Mouse (Mus musculus) CH12.LX (cell line): Measurements from ENCODE around the gene Polr2l. TPM values are rescaled to one million over a fixed set of nuclear protein-coding genes. Genes with fewer than 3 reads are reported as not detected.

Source experiments
- DNase-seq: peaks from one replicate; pipeline ENCODE4 v3.0.0-alpha.2; 2013; ENCODE audit errors: extremely low read depth
- H3K27ac ChIP-seq: 2 replicates; pipeline ENCODE4 v1.5.1; 2012; ENCODE audit warnings: low read depth, mild to moderate bottlenecking, control low read depth, moderate library complexity; ENCODE audit not compliant: insufficient read depth
- H3K27me3 ChIP-seq: replicated peaks from 2 replicates; pipeline ENCODE3; 2012; ENCODE audit warnings: inconsistent platforms
- H3K36me3 ChIP-seq, 2 experiments: replicated peaks in 1 of 2; 2 replicates each; pipeline versions ENCODE3 to v1.6.1; 2012; ENCODE audit warnings: inconsistent platforms in 1 of 2, low read length in 1 of 2, mild to moderate bottlenecking in 1 of 2, mixed read lengths in 1 of 2, moderate library complexity in 1 of 2; ENCODE audit not compliant: control insufficient read depth in 1 of 2, insufficient read depth in 1 of 2
- H3K4me1 ChIP-seq, 2 experiments: 2 replicates each; pipeline ENCODE4 v1.6.1; 2012; ENCODE audit warnings: inconsistent platforms in 1 of 2, moderate library complexity in 1 of 2; ENCODE audit not compliant: insufficient read depth in 2 of 2, control insufficient read depth in 1 of 2
- H3K4me2 ChIP-seq: 2 replicates; pipeline ENCODE4 v1.6.1; 2012; ENCODE audit warnings: low read depth, mild to moderate bottlenecking, control low read depth; ENCODE audit not compliant: poor library complexity, insufficient read depth, severe bottlenecking
- H3K4me3 ChIP-seq, 3 experiments: fragments of 150-350 bp in 1 of 3; sonication (generic) in 1 of 3; replicated peaks in 1 of 3; 2 replicates each; pipeline versions ENCODE3 to v1.5.1; 2011 to 2012; ENCODE audit warnings: low read depth in 2 of 3, low read length in 2 of 3, mild to moderate bottlenecking in 2 of 3, moderate library complexity in 2 of 3, control low read depth in 1 of 3, improper control_type of control experiment in 1 of 3, inconsistent platforms in 1 of 3, mixed read lengths in 1 of 3; ENCODE audit not compliant: poor library complexity in 1 of 3
- H3K79me2 ChIP-seq: replicated peaks from 2 replicates; pipeline ENCODE4 v1.6.1; 2012; ENCODE audit warnings: mild to moderate bottlenecking, moderate library complexity; ENCODE audit not compliant: control insufficient read depth, poor library complexity, insufficient read depth, severe bottlenecking; ENCODE audit errors: extremely low read depth
- H3K9ac ChIP-seq: 2 replicates; pipeline ENCODE4 v1.6.1; 2012; ENCODE audit warnings: low read depth, mild to moderate bottlenecking, control low read depth, moderate library complexity; ENCODE audit not compliant: insufficient read depth
- H3K9me3 ChIP-seq: replicated peaks from 2 replicates; pipeline ENCODE3; 2012; ENCODE audit warnings: low read length, inconsistent platforms, mixed read lengths
- BHLHE40 ChIP-seq: IDR thresholded peaks from 2 replicates; pipeline ENCODE4 v1.6.1; 2011; ENCODE audit warnings: mild to moderate bottlenecking, low read depth, low read length, improper control_type of control experiment
- CHD1 ChIP-seq: IDR thresholded peaks from 2 replicates; pipeline ENCODE4 v1.6.1; 2012; ENCODE audit warnings: low read depth, low read length, improper control_type of control experiment, inconsistent platforms
- CHD2 ChIP-seq: IDR thresholded peaks from 2 replicates; pipeline ENCODE4 v1.6.1; 2011; ENCODE audit warnings: low read length, improper control_type of control experiment
- ELF1 ChIP-seq: IDR thresholded peaks from 2 replicates; pipeline ENCODE4 v1.6.1; 2014; ENCODE audit warnings: low read depth, mild to moderate bottlenecking, inconsistent platforms, low read length, improper control_type of control experiment
- EP300 ChIP-seq: IDR thresholded peaks from 2 replicates; pipeline ENCODE4 v1.6.1; 2011; ENCODE audit warnings: low read length, improper control_type of control experiment
- ETS1 ChIP-seq: conservative IDR thresholded peaks from 2 replicates; pipeline ENCODE4 v1.6.1; 2012; ENCODE audit warnings: low read depth, mild to moderate bottlenecking, inconsistent platforms, low read length, improper control_type of control experiment, moderate library complexity
- GABPA ChIP-seq: IDR thresholded peaks from 2 replicates; pipeline ENCODE4 v1.6.1; 2012; ENCODE audit warnings: low read depth, low read length, improper control_type of control experiment, inconsistent platforms; ENCODE audit not compliant: insufficient replicate concordance
- JUND ChIP-seq: conservative IDR thresholded peaks from 2 replicates; pipeline ENCODE4 v1.6.1; 2011; ENCODE audit warnings: low read depth, low read length, improper control_type of control experiment
- KAT2A ChIP-seq: IDR thresholded peaks from 2 replicates; pipeline ENCODE4 v1.6.1; 2012; ENCODE audit warnings: low read length, improper control_type of control experiment, inconsistent platforms; ENCODE audit not compliant: insufficient replicate concordance
- MAFK ChIP-seq: IDR thresholded peaks from 2 replicates; pipeline ENCODE4 v1.6.1; 2011; ENCODE audit warnings: low read length, improper control_type of control experiment; ENCODE audit not compliant: insufficient replicate concordance
- MAZ ChIP-seq: IDR thresholded peaks from 2 replicates; pipeline ENCODE4 v1.6.1; 2012; ENCODE audit warnings: low read depth, mild to moderate bottlenecking, inconsistent platforms, low read length, improper control_type of control experiment, moderate library complexity
- MEF2A ChIP-seq: IDR thresholded peaks from 2 replicates; pipeline ENCODE4 v1.6.1; 2014; ENCODE audit warnings: low read depth, mild to moderate bottlenecking, inconsistent platforms, low read length, improper control_type of control experiment, borderline replicate concordance
- MXI1 ChIP-seq: IDR thresholded peaks from 2 replicates; pipeline ENCODE4 v1.6.1; 2011; ENCODE audit warnings: mild to moderate bottlenecking, low read depth, low read length, improper control_type of control experiment
- MYC ChIP-seq: IDR thresholded peaks from 2 replicates; pipeline ENCODE4 v1.6.1; 2011; ENCODE audit warnings: low read depth, mild to moderate bottlenecking, improper control_type of control experiment, low read length
- NRF1 ChIP-seq: IDR thresholded peaks from 2 replicates; pipeline ENCODE4 v1.6.1; 2014; ENCODE audit warnings: low read depth, mild to moderate bottlenecking, inconsistent platforms, low read length, improper control_type of control experiment, moderate library complexity
- PAX5 ChIP-seq: IDR thresholded peaks from 2 replicates; pipeline ENCODE4 v1.6.1; 2012; ENCODE audit warnings: low read length, inconsistent platforms, mixed read lengths
- RCOR1 ChIP-seq: conservative IDR thresholded peaks from 2 replicates; pipeline ENCODE4 v1.6.1; 2012; ENCODE audit warnings: low read depth, mild to moderate bottlenecking, inconsistent platforms, low read length, improper control_type of control experiment
- SIN3A ChIP-seq: IDR thresholded peaks from 2 replicates; pipeline ENCODE4 v1.6.1; 2012; ENCODE audit warnings: low read length, improper control_type of control experiment, inconsistent platforms
- TCF12 ChIP-seq: IDR thresholded peaks from 2 replicates; pipeline ENCODE4 v1.6.1; 2014; ENCODE audit warnings: low read depth, mild to moderate bottlenecking, inconsistent platforms, low read length, improper control_type of control experiment
- USF1 ChIP-seq: IDR thresholded peaks from 2 replicates; pipeline ENCODE4 v1.6.1; 2014; ENCODE audit warnings: low read depth, mild to moderate bottlenecking, inconsistent platforms, low read length, improper control_type of control experiment
- USF2 ChIP-seq: conservative IDR thresholded peaks from 2 replicates; pipeline ENCODE4 v1.6.1; 2011; ENCODE audit warnings: low read depth, low read length, improper control_type of control experiment
- ZMIZ1 ChIP-seq: IDR thresholded peaks from 2 replicates; pipeline ENCODE4 v1.6.1; 2012; ENCODE audit warnings: low read depth, mild to moderate bottlenecking, inconsistent platforms, low read length, improper control_type of control experiment
- ZNF384 ChIP-seq: IDR thresholded peaks from 2 replicates; pipeline ENCODE4 v1.6.1; 2012; ENCODE audit warnings: low read depth, low read length, improper control_type of control experiment, inconsistent platforms
- dilution Hi-C: fragments of 300-500 bp; cut with MboI; formaldehyde crosslinking; loops from 2 replicates; pipeline ENCODE4 v1.14.3; 2020; ENCODE audit warnings: low sequenced_read_pairs; ENCODE audit not compliant: extremely low pct_unique_long_range_greater_than_20kb, extremely low pct_ligation_motif_present
- in situ Hi-C: fragments of 300-500 bp; cut with MboI; formaldehyde crosslinking; loops from 3 replicates; pipeline ENCODE4 v1.14.3; 2019; ENCODE audit warnings: low sequenced_read_pairs, low pct_ligation_motif_present, low pct_unique_long_range_greater_than_20kb, mixed read lengths
- polyA plus RNA-seq: library from polyadenylated mRNA; unstranded; fragments of >175 nt; gene quantifications from 2 replicates; pipeline ENCODE4 v1.2.1, GENCODE M21; 2012; ENCODE audit warnings: low read depth; ENCODE audit not compliant: insufficient read length
- total RNA-seq, 2 experiments: library from RNA; depleted of rRNA; stranded (reverse); fragments of 300-350 nt in 1 of 2; fragments of >200 nt in 1 of 2; gene quantifications; 2 replicates each; pipeline ENCODE4 v1.2.3; 2012 to 2014

Polr2l gene
- total and polyA plus RNA-seq, 3 experiments, result 35.7 to 82.3 (median 64.8) TPM

DNA sequence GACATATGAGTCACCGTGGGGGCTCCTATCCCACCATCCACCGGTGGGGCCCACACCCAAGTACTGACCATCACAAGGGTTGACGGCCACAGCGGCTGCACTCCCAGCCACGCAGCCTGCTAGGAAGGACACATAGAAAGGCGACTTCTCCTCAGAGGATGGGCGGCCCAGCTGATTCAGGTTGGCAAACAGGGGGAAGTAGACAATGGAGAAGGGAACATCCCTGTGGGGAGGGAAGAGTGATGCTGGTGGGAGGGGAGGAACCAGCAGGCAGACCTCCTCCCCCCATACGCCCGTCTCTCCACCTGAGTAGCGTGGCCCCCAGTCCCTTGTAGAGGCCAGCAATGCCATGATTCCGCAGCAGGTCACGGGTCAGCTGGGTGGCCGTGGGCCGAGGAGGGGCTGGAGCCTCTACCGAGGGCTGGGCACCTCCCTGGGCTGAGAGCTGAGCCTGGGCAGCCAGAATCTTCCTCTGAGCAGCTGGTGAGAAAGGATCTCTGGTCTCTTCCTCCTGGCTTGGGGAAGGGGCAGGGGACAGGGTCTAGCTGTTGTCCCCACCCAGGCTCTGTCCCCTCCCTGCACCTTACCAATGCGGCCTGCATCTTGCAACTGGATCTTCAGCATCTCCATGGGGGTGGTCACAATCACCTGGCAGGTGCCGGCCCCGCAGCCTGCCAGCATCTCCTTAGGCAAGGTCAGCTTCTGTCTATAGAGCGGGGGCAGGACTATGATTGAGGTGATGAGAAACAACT is 43.3 kb downstream of the Polr2l start:
- no peaks in the 10 kb centered on the region for H3K27me3 ChIP-seq
- in situ Hi-C loops, result no loop called here
- no peak for TF ChIP-seq MEF2A
- TF ChIP-seq ELF1, result no peak
- no peak for TF ChIP-seq KAT2A
- TF ChIP-seq JUND, result no peak
- no peak for TF ChIP-seq RCOR1
- no peak for TF ChIP-seq MAZ
- no peak for TF ChIP-seq CHD1
- no peak for TF ChIP-seq MXI1
- TF ChIP-seq PAX5, result no peak
- TF ChIP-seq, all 38 proteins: peak for 0
- dilution Hi-C loops, result no loop called here
- no peak for DNase-seq
- Histone ChIP-seq H3K4me3 (no peak overlapping the region), H3K9me3 (no peaks in the 10 kb centered on the region), H3K36me3 (peaks cover 39 to 49% of the 10 kb centered on the region in 2 experiments), H3K9ac (no peak overlapping the region), H3K79me2 (peaks cover 11% of the 10 kb centered on the region), H3K27ac (no peak overlapping the region), H3K4me2 (no peak overlapping the region), H3K4me1 (peaks cover 17 to 28% of the 10 kb centered on the region in 2 experiments)

GRCm38 (mm10) chr7:141430585-141431240 is 44.2 kb downstream of the Polr2l start:
- H3K36me3 ChIP-seq, result peaks cover 39 to 49% of the 10 kb centered on the region in 2 experiments
- in situ Hi-C loops, result no loop called here
- TF ChIP-seq ETS1 (no peak), EP300 (no peak), GABPA (no peak), ZNF384 (no peak), NRF1 (no peak), USF2 (no peak), MYC (no peak), MAFK (no peak), USF1 (no peak), MEF2A (no peak), BHLHE40 (no peak), ZMIZ1 (no peak), SIN3A (no peak), CHD2 (no peak), TCF12 (no peak)
- H3K4me2 ChIP-seq, result no peak overlapping the region
- H3K27me3 ChIP-seq, result no peaks in the 10 kb centered on the region
- no peak for DNase-seq
- H3K4me3 ChIP-seq, result no peak overlapping the region
- H3K9ac ChIP-seq, result no peak overlapping the region
- no peaks in the 10 kb centered on the region for H3K9me3 ChIP-seq
- no peak overlapping the region for H3K27ac ChIP-seq
- H3K79me2 ChIP-seq, result peaks cover 3% of the 10 kb centered on the region; the same call in 1 of the 2 replicates
- dilution Hi-C loops, result no loop called here
- peaks cover 11 to 19% of the 10 kb centered on the region in 2 experiments for H3K4me1 ChIP-seq
